Mouse (Mus musculus) kidney, adult 2 months (tissue): ENCODE data around the gene Sbf1. TPM values are rescaled to one million over a fixed set of nuclear protein-coding genes. Genes with fewer than 3 reads are reported as not detected.

ENCODE experiments used
- DNase-seq: peaks from one replicate; pipeline ENCODE4 v3.0.0; 2021
- H3K27ac ChIP-seq: fragments of 200-500 bp; 2 replicates; pipeline ENCODE4 v1.5.1; 2012; ENCODE audit warnings: low read depth, low read length, control low read depth, inconsistent platforms; ENCODE audit not compliant: insufficient read depth
- H3K27me3 ChIP-seq: fragments of 200-500 bp; replicated peaks from 2 replicates; pipeline ENCODE4 v1.6.1; 2012; ENCODE audit warnings: mild to moderate bottlenecking, moderate library complexity, low read length, inconsistent platforms; ENCODE audit not compliant: control insufficient read depth, insufficient read depth
- H3K36me3 ChIP-seq: fragments of 200-500 bp; 2 replicates; pipeline ENCODE4 v1.6.1; 2012; ENCODE audit warnings: mild to moderate bottlenecking, moderate library complexity, low read length, inconsistent platforms; ENCODE audit not compliant: control insufficient read depth, insufficient read depth
- H3K4me1 ChIP-seq: fragments of 200-500 bp; 2 replicates; pipeline ENCODE4 v1.6.1; 2011; ENCODE audit warnings: low read length; ENCODE audit not compliant: control insufficient read depth, insufficient read depth
- H3K4me3 ChIP-seq: fragments of 200-500 bp; 2 replicates; pipeline ENCODE4 v1.5.1; 2011; ENCODE audit warnings: mild to moderate bottlenecking, low read depth, low read length, control low read depth; ENCODE audit not compliant: insufficient read depth
- CTCF ChIP-seq: fragments of 200-500 bp; conservative IDR thresholded peaks from 2 replicates; pipeline ENCODE4 v1.5.1; 2011; ENCODE audit warnings: low read depth, mild to moderate bottlenecking, control low read depth, low read length, moderate library complexity, mixed read lengths; ENCODE audit not compliant: insufficient read depth, insufficient read length
- POLR2A ChIP-seq: fragments of 200-500 bp; IDR thresholded peaks from one replicate; pipeline ENCODE4 v1.6.1; 2011; ENCODE audit warnings: low read depth, low read length, control low read depth
- WGBS: fragments of 180-500 bp; shearing (Covaris S2); methylation state at CpG from one replicate; pipeline ENCODE4 v1.1.7; 2018; 5-methylcytosine and 5-hydroxymethylcytosine counted together
- polyA plus RNA-seq: library from polyadenylated mRNA; depleted of rRNA; stranded (reverse); fragments of >200 nt; gene quantifications from 2 replicates; pipeline ENCODE4 v1.2.3, GENCODE M21; 2012

Gene Sbf1
- polyA plus RNA-seq, 1 experiment: 174 TPM

- Histone ChIP-seq H3K27me3 (no peaks in the 10 kb centered on the region), H3K4me3 (no peak overlapping the region), H3K4me1 (no peaks in the 10 kb centered on the region), H3K27ac (no peak overlapping the region), H3K36me3 (no peaks in the 10 kb centered on the region; the same call in none of the 2 replicates)
- no peak for TF ChIP-seq CTCF
- TF ChIP-seq POLR2A: no peak
- WGBS: 90% methylated on average over 10 of the region's 10 CpGs
- DNase-seq: no peak
Observed at GRCm38 (mm10) chr15:89293778-89294177, 21.3 kb downstream of the Sbf1 start.

- Histone ChIP-seq H3K36me3 (no peaks in the 10 kb centered on the region; the same call in none of the 2 replicates), H3K4me1 (no peaks in the 10 kb centered on the region), H3K27me3 (no peaks in the 10 kb centered on the region), H3K27ac (no peak overlapping the region), H3K4me3 (no peak overlapping the region)
- DNase-seq: no peak
- 36% methylated on average over 2 of the region's 2 CpGs for WGBS
- no peak for TF ChIP-seq POLR2A
- TF ChIP-seq CTCF: no peak
Observed at GRCm38 (mm10) chr15:89292795-89293194, 22.3 kb downstream of the Sbf1 start.

GRCm38 (mm10) chr15:89291521-89291920 is 23.6 kb downstream of the Sbf1 start:
- DNase-seq: no peak
- 86% methylated on average over 3 of the region's 3 CpGs for WGBS
- Histone ChIP-seq H3K36me3 (no peaks in the 10 kb centered on the region; the same call in none of the 2 replicates), H3K4me3 (no peak overlapping the region), H3K27ac (no peak overlapping the region), H3K27me3 (no peaks in the 10 kb centered on the region), H3K4me1 (no peaks in the 10 kb centered on the region)
- TF ChIP-seq CTCF: no peak
- no peak for TF ChIP-seq POLR2A

GRCm38 (mm10) chr15:89289455-89289854 is 25.7 kb downstream of the Sbf1 start:
- H3K27me3 ChIP-seq: no peaks in the 10 kb centered on the region
- no peak overlapping the region for H3K4me3 ChIP-seq
- DNase-seq: no peak
- no peaks in the 10 kb centered on the region for H3K4me1 ChIP-seq
- no peak overlapping the region for H3K27ac ChIP-seq
- no peaks in the 10 kb centered on the region; the same call in none of the 2 replicates for H3K36me3 ChIP-seq
- 94% methylated on average over 11 of the region's 11 CpGs for WGBS
- no peak for TF ChIP-seq CTCF
- no peak for TF ChIP-seq POLR2A

- no peak overlapping the region for H3K27ac ChIP-seq
- TF ChIP-seq CTCF (no peak), POLR2A (no peak)
- WGBS: 78% methylated on average over 23 of the region's 23 CpGs
- no peak overlapping the region for H3K4me3 ChIP-seq
- DNase-seq: no peak
- no peaks in the 10 kb centered on the region for H3K27me3 ChIP-seq
- H3K36me3 ChIP-seq: no peaks in the 10 kb centered on the region; the same call in none of the 2 replicates
- H3K4me1 ChIP-seq: no peaks in the 10 kb centered on the region
Observed at GRCm38 (mm10) chr15:89288227-89288767, 26.8 kb downstream of the Sbf1 start.

DNA sequence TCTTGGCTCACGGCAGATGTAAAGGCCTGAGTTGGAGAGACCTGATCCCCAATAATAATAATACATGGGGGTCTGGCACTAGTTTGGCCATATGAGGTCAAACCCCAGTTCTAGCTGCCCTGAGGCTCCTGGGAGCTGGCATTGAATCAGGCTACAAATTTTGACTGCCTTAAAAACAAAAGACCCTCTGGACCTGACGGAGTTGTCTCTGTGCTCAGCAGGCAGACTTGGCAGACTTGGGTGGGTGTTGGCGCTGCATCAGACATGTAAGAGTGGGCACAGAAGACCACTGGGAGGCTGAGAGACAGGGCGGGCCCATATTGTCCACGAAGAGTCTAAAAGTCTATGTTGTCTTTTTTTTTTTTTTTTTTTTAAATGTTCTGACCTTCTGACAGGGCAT is 28.5 kb downstream of the Sbf1 start:
- no peaks in the 10 kb centered on the region; the same call in none of the 2 replicates for H3K36me3 ChIP-seq
- H3K27ac ChIP-seq: no peak overlapping the region
- TF ChIP-seq POLR2A: no peak
- TF ChIP-seq CTCF: no peak
- WGBS: 80% methylated on average over 5 of the region's 5 CpGs
- no peaks in the 10 kb centered on the region for H3K4me1 ChIP-seq
- no peaks in the 10 kb centered on the region for H3K27me3 ChIP-seq
- DNase-seq: no peak
- no peak overlapping the region for H3K4me3 ChIP-seq

DNA sequence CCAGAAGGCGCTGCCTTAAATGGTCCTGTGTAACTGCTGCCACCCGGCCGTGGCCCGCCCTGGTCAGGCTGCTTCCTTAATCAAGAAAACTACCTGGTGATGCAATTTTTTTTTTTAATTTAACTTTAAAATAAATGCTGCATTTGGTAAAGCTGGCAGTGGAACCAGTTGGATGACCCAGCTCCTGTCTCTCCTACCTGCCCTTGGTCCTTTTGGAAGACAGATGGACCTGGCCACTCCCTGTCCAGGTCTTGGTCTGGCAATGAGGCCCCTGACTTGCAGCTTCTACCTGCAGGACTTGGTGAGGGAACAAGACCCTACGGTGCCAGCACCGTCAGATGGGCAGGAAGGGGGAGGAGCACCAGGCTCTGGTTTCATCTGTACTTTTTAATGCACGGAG is 29.0 kb downstream of the Sbf1 start:
- Histone ChIP-seq H3K4me1 (no peaks in the 10 kb centered on the region), H3K27ac (no peak overlapping the region), H3K27me3 (no peaks in the 10 kb centered on the region), H3K4me3 (no peak overlapping the region), H3K36me3 (no peaks in the 10 kb centered on the region; the same call in none of the 2 replicates)
- no peak for DNase-seq
- TF ChIP-seq POLR2A (no peak), CTCF (no peak)
- 64% methylated on average over 7 of the region's 7 CpGs for WGBS
